Mouse (Mus musculus): ENCODE results near the gene Fam222b. TPM values are rescaled to one million over a fixed set of nuclear protein-coding genes. Genes with fewer than 3 reads are reported as not detected.
A peak's percentile ranks its signal among the peaks of the same experiment; 100 is the strongest.

Gene Fam222b
- polyA plus RNA-seq, 1 experiment from 2014 or later = 27.6 TPM

GRCm38 (mm10) chr11:78072425-78073130, 21.9 kb upstream of the Fam222b start:
- Histone ChIP-seq H3K27me3 (ENCODE audit: low read depth, poor library complexity, severe bottlenecking) (no peaks in the 10 kb centered on the region), H3K4me1 (no peaks in the 10 kb centered on the region), H3K4me3 (peak overlapping the region; percentile 27), H3K36me3 (peaks cover 66% of the 10 kb centered on the region), H3K27ac (replicated peaks) (peak overlapping the region; percentile 24; the same call in 1 of the 2 replicates), H3K9me3 (replicated peaks) (no peaks in the 10 kb centered on the region)
- no peak for DNase-seq (ENCODE audit: low spot score)
- 30% methylated on average over 6 of the region's 6 CpGs for WGBS

DNA sequence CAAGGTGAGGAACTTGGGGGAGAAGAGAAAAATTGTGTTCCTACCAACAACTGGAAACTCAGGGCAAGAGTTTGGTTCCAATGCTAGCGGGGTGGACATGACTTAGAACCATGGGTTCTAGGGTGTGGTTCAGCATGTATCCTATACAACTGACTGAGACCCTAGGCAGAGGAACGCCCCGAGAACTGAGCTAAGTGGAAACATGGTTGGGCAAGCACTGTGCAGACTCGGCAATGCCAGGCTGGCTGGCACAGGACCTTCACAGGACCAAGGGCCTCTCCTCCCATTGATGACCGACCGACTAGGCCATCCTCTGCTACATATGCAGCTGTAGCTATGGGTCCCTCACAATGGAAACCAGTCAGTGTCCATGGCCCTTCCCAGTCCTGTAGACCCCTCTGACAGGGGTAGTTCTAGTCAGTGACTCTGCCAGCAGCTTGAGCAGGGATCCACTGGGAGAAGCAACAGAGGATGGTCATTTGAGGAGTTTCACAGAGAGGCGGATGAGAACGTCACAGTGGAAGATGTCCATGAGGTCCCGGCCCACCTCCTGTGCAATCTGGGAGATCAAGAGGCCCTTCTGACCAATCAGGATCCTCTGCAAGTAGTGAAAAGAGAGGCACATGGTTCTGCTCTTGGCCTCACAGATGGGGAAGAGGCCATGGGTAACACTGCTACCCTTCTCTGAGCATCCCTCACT, 20.7 kb upstream of the Fam222b start:
- WGBS = 93% methylated on average over 9 of the region's 9 CpGs
- H3K36me3 ChIP-seq = peaks cover 74% of the 10 kb centered on the region
- DNase-seq (ENCODE audit: low spot score) = no peak

GRCm38 (mm10) chr11:78074277-78074652, 20.2 kb upstream of the Fam222b start:
- H3K27ac ChIP-seq (replicated peaks) = no peak overlapping the region
- peaks cover 5% of the 10 kb centered on the region for H3K4me1 ChIP-seq
- H3K27me3 ChIP-seq (ENCODE audit: low read depth, poor library complexity, severe bottlenecking) = no peaks in the 10 kb centered on the region
- 90% methylated on average over 2 of the region's 2 CpGs for WGBS
- peaks cover 74% of the 10 kb centered on the region for H3K36me3 ChIP-seq
- H3K4me3 ChIP-seq = no peak overlapping the region
- no peak for DNase-seq (ENCODE audit: low spot score)
- H3K9me3 ChIP-seq (replicated peaks) = no peaks in the 10 kb centered on the region

More for the DNA sequence above, 20.7 kb upstream of the Fam222b start:
- Histone ChIP-seq H3K4me3 (no peak overlapping the region), H3K27me3 (ENCODE audit: low read depth, poor library complexity, severe bottlenecking) (no peaks in the 10 kb centered on the region), H3K9me3 (replicated peaks) (no peaks in the 10 kb centered on the region), H3K4me1 (no peaks in the 10 kb centered on the region), H3K27ac (replicated peaks) (no peak overlapping the region)

DNA sequence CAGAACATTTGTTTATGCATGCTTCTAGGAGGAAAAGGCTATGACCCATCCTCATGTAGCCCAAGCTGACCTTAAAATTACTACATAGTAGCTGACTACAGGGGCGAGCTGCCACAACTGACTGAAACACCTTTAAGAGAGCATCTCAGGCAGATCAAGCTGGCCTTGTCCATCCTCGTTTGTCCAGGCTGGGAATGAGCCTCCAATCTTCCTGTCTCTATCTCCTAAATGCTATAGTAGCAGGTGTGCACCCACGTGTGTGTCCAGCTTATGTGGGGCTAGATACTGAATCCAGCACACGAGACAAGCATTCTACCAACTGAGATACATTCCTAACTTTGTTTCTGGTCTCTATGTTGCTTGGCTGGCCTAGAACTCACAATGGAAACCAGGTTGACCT, 19.8 kb upstream of the Fam222b start:
- Histone ChIP-seq H3K9me3 (replicated peaks) (no peaks in the 10 kb centered on the region), H3K4me1 (peaks cover 9% of the 10 kb centered on the region), H3K36me3 (peaks cover 74% of the 10 kb centered on the region), H3K27me3 (ENCODE audit: low read depth, poor library complexity, severe bottlenecking) (no peaks in the 10 kb centered on the region), H3K4me3 (no peak overlapping the region), H3K27ac (replicated peaks) (no peak overlapping the region)
- 84% methylated on average over 4 of the region's 4 CpGs for WGBS
- DNase-seq (ENCODE audit: low spot score) = no peak

DNA sequence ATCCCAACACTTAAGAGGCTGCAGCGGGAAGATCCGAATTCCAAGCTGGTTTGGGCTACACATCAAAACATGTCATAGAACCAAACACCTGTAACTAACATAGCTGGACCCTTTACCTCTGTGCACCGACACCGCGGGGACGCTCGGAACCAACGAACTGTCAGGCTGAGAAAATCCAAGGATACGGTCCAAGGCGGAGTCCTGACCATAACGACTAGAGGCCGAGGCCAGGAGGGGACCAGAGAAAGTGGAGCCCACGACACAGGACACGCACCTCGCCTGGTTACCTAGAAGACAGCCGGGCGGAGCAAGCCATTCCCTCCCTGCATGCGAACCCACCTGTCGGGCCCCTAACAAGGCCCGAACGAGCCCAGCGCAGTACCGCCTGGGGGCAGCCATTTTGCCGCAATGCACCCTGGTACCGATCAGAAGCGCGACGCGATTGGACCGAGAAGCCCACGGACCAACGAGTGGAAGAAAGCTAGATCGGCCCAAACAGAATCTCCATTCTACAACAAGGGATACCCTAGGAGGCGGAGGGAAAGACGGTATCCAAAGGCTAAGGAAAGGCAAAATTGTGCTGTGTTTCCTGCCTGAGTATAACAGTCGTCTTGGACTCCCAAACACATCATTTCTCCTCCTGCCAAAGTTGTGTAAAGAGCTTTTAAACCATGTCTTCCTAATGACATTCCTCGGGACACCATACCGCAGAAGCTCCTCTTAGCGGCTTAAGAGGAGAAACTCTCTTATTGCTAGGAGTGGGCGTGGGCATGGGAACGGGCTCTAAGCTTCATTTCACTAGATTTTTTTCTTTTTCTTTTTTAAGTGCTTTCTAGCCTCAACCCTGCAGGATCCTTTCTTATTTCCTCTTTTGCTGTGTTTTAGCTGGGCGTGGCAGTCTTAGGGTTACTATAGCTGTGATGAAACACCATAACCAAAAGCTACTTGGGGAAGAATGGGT, 14.2 kb upstream of the Fam222b start, which contains the start of gene Eral1:
Gene Eral1 (minus strand): TSS at position 423 of the 961 bp plus-strand sequence.
- peak within 1 kb of the TSS; percentile 84 for H3K4me3 ChIP-seq
- H3K4me1 ChIP-seq = peaks cover 17% of the 10 kb centered on the region
- 1% methylated on average over 42 of the region's 42 CpGs for WGBS
- no peaks in the 10 kb centered on the region for H3K27me3 ChIP-seq (ENCODE audit: low read depth, poor library complexity, severe bottlenecking)
- peak; percentile 85 for DNase-seq (ENCODE audit: low spot score)
- no peaks in the 10 kb centered on the region for H3K9me3 ChIP-seq (replicated peaks)
- H3K27ac ChIP-seq (replicated peaks) = peak within 1 kb of the TSS; percentile 87
- peaks cover 31% of the 10 kb centered on the region for H3K36me3 ChIP-seq

DNA sequence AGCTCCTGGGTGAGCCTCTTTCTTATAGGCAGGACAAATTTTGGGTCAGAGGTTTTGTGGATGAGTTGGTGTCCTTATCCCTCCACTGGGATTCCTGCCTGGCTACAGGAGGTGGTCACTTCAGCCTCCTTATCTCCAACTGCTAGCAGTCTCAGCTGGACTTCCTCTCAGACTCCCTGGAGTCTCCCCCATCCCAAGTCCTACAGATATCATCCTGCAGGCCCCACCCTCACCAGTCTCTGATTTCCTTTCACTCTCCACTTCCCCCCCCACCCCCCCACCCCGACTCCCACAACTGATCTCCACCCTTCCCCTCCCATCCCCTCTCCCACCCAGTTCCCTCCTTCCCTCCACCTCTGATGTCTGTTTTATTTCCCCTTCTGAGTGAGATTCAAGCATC, 10.9 kb upstream of the Fam222b start:
- DNase-seq (ENCODE audit: low spot score) = no peak
- no peaks in the 10 kb centered on the region for H3K36me3 ChIP-seq
- 63% methylated on average over 1 of the region's 1 CpGs for WGBS
- no peaks in the 10 kb centered on the region for H3K27me3 ChIP-seq (ENCODE audit: low read depth, poor library complexity, severe bottlenecking)
- H3K4me1 ChIP-seq = peaks cover 17% of the 10 kb centered on the region
- H3K27ac ChIP-seq (replicated peaks) = no peak overlapping the region
- no peaks in the 10 kb centered on the region for H3K9me3 ChIP-seq (replicated peaks)
- H3K4me3 ChIP-seq = no peak overlapping the region

- H3K4me3 ChIP-seq = no peak overlapping the region
- H3K27me3 ChIP-seq (ENCODE audit: low read depth, poor library complexity, severe bottlenecking) = no peaks in the 10 kb centered on the region
- no peaks in the 10 kb centered on the region for H3K9me3 ChIP-seq (replicated peaks)
- H3K27ac ChIP-seq (replicated peaks) = no peak overlapping the region
- no peaks in the 10 kb centered on the region for H3K36me3 ChIP-seq
- DNase-seq (ENCODE audit: low spot score) = no peak
- H3K4me1 ChIP-seq = no peaks in the 10 kb centered on the region
- 81% methylated on average over 4 of the region's 4 CpGs for WGBS
Measured at GRCm38 (mm10) chr11:78086925-78087479, 7.5 kb upstream of the Fam222b start.

DNA sequence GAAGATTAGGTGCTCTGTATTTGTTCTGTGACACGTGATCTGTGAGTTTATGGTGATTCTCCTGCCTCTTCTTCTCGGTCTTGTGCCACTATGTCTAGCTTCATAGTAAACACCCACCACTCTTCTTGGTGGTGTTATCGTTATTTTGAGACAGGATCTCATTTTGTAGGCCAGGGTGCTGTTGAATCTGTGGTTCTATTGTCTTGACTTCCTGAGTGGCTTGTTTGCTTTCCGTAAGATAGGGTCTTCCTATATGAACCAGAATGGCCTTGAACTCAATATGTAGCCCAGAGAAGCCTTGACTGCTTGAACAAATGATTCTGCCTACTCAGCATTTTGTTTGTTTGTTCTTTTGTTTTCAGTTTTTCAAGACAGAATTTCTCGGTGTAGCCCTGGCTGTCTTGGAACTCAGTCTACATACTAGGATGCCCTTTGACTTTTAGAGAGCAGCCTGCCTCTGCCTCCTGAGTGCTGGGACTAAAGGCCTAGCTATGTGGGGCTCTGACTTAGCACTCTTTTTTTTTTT, 6.6 kb upstream of the Fam222b start:
- Histone ChIP-seq H3K27me3 (ENCODE audit: low read depth, poor library complexity, severe bottlenecking) (no peaks in the 10 kb centered on the region), H3K4me3 (no peak overlapping the region), H3K9me3 (replicated peaks) (no peaks in the 10 kb centered on the region), H3K36me3 (no peaks in the 10 kb centered on the region), H3K4me1 (no peaks in the 10 kb centered on the region), H3K27ac (replicated peaks) (no peak overlapping the region)
- DNase-seq (ENCODE audit: low spot score) = no peak
- WGBS = 88% methylated on average over 5 of the region's 5 CpGs

DNA sequence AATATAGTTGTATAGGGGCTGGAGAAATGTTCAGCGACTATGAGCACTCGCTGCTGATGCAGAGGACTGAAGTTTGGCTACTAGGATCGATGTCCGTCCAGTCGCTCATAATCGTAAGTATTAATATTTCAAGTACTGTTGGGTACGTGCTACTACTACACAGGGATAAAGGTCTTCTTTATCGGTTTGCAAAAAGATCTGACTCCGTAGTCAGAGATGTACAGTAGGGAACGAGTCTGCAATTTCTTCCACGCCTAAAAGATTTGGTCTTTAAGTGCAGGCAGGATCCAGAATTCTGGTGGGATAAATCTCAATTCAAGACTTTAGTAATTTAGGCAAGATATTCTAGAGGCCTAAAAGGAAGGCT, 340 bp upstream of the Fam222b start:
- DNase-seq (ENCODE audit: low spot score) = no peak
- Histone ChIP-seq H3K36me3 (peaks cover 5% of the 10 kb centered on the region), H3K9me3 (replicated peaks) (no peaks in the 10 kb centered on the region), H3K4me1 (peaks cover 29% of the 10 kb centered on the region), H3K27me3 (ENCODE audit: low read depth, poor library complexity, severe bottlenecking) (no peaks in the 10 kb centered on the region), H3K27ac (replicated peaks) (peak overlapping the region; percentile 89), H3K4me3 (peak overlapping the region; percentile 70)
- WGBS = 58% methylated on average over 11 of the region's 11 CpGs

DNA sequence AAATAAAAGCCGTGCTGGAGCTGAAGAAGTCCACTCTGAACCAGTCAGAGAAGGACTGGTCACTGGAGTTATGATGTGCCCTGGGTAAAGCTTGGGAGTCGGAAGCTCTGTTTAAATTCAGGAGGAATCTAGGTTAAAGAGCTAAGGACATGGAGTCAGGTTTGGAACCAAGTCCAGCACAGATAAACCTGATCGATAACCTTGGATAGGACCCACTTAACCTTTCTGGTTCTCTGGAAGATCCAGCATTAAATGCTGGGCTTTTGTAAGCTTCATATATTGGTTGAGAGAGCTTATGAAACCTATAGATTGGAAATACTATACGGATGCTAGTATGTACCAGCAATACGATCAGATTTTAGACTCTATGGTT, 670 bp downstream of the Fam222b start:
- no peaks in the 10 kb centered on the region for H3K27me3 ChIP-seq (ENCODE audit: low read depth, poor library complexity, severe bottlenecking)
- peaks cover 29% of the 10 kb centered on the region for H3K4me1 ChIP-seq
- H3K36me3 ChIP-seq = peaks cover 11% of the 10 kb centered on the region
- 36% methylated on average over 5 of the region's 5 CpGs for WGBS
- H3K9me3 ChIP-seq (replicated peaks) = no peaks in the 10 kb centered on the region
- H3K27ac ChIP-seq (replicated peaks) = peak overlapping the region; percentile 89
- no peak for DNase-seq (ENCODE audit: low spot score)
- peak overlapping the region; percentile 70 for H3K4me3 ChIP-seq

- H3K27ac ChIP-seq (replicated peaks) = no peak overlapping the region
- no peaks in the 10 kb centered on the region for H3K27me3 ChIP-seq (ENCODE audit: low read depth, poor library complexity, severe bottlenecking)
- no peaks in the 10 kb centered on the region for H3K9me3 ChIP-seq (replicated peaks)
- peaks cover 29% of the 10 kb centered on the region for H3K4me1 ChIP-seq
- 53% methylated on average over 3 of the region's 3 CpGs for whole genome bisulfite sequencing
- peak overlapping the region; percentile 70; the same call in 1 of the 2 replicates for H3K4me3 ChIP-seq
- peaks cover 28% of the 10 kb centered on the region for H3K36me3 ChIP-seq
- DNase-seq (ENCODE audit: low spot score) = no peak
Measured at GRCm38 (mm10) chr11:78097077-78097476, 2.6 kb downstream of the Fam222b start.

DNA sequence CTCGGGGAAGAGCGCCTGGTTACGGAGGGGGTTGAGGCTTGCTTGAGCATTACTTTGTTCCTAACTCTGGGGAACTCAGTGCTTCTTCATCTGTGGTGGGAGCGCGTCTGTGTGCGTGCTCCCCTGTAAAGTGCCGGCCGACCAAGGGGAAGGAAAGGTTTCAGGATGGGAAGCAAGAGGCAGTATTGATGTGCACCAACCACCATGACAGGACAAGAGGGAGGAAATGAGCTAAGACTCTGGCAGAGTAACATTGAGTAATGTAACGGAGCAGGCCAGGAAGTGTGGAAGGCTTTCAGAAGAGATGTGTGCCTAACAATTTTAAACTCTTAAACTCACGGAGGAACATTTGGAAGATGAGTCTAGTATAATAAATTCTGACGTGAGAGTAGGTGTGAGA, 6.3 kb downstream of the Fam222b start:
- no peak for DNase-seq (ENCODE audit: low spot score)
- H3K27me3 ChIP-seq (ENCODE audit: low read depth, poor library complexity, severe bottlenecking) = no peaks in the 10 kb centered on the region
- 95% methylated on average over 11 of the region's 11 CpGs for WGBS

More for the DNA sequence above, 6.3 kb downstream of the Fam222b start:
- Histone ChIP-seq H3K4me3 (no peak overlapping the region), H3K9me3 (replicated peaks) (no peaks in the 10 kb centered on the region), H3K36me3 (peaks cover 45% of the 10 kb centered on the region), H3K4me1 (peaks cover 20% of the 10 kb centered on the region), H3K27ac (replicated peaks) (no peak overlapping the region)
